Mouse (Mus musculus) bone marrow, adult 2 months (tissue): Measurements from ENCODE around the gene Ubash3b.

Experiments
- CTCF ChIP-seq: fragments of 200-500 bp; IDR thresholded peaks from 2 replicates; pipeline ENCODE4 v1.5.1; 2011; ENCODE audit warnings: low read length, control low read depth; ENCODE audit not compliant: control insufficient read depth, insufficient read depth
- POLR2A ChIP-seq: fragments of 200-500 bp; IDR thresholded peaks from 2 replicates; pipeline ENCODE4 v1.6.1; 2011; ENCODE audit warnings: low read depth, mild to moderate bottlenecking, control low read depth, low read length, borderline replicate concordance; ENCODE audit not compliant: control insufficient read depth

- TF ChIP-seq CTCF: no peak
- TF ChIP-seq POLR2A: no peak
Measured at GRCm38 (mm10) chr9:41060617-41061016, 100.9 kb downstream of the Ubash3b start.
